Mouse (Mus musculus) forebrain, postnatal 0 days (tissue): ENCODE measurements around the gene Proser3. TPM values are rescaled to one million over a fixed set of nuclear protein-coding genes. Genes with fewer than 3 reads are reported as not detected.

Experiments
- ATAC-seq: fragments of 200-750 bp; cut with Nextera tagmentation; 2 replicates; pipeline ENCODE4 v1.8.0; 2017; ENCODE audit warnings: mild to moderate bottlenecking, moderate library complexity
- DNase-seq: peaks from one replicate; pipeline ENCODE4 v3.0.0-alpha.2; 2015
- H3K27ac ChIP-seq: fragments of 300-500 bp; sonication (generic); 2 replicates; pipeline ENCODE4 v1.5.1; 2014; ENCODE audit warnings: low read depth, mild to moderate bottlenecking, antibody characterized with exemption, low read length, moderate library complexity, mixed read lengths
- H3K27me3 ChIP-seq: fragments of 300-500 bp; sonication (generic); 2 replicates; pipeline ENCODE4 v1.6.1; 2014; ENCODE audit warnings: mild to moderate bottlenecking, low read length, mixed read lengths; ENCODE audit not compliant: insufficient read depth
- H3K36me3 ChIP-seq: fragments of 300-500 bp; sonication (generic); 2 replicates; pipeline ENCODE4 v1.6.1; 2014; ENCODE audit warnings: mild to moderate bottlenecking, moderate library complexity; ENCODE audit not compliant: insufficient read depth
- H3K4me1 ChIP-seq: fragments of 300-500 bp; sonication (generic); 2 replicates; pipeline ENCODE4 v1.6.1; 2014; ENCODE audit warnings: antibody characterized with exemption; ENCODE audit not compliant: insufficient read depth
- H3K4me2 ChIP-seq: fragments of 300-500 bp; sonication (generic); 2 replicates; pipeline ENCODE4 v1.6.1; 2014; ENCODE audit warnings: low read depth, mild to moderate bottlenecking, moderate library complexity
- H3K4me3 ChIP-seq: fragments of 300-500 bp; sonication (generic); 2 replicates; pipeline ENCODE4 v1.5.1; 2014; ENCODE audit warnings: low read depth, low read length, mixed read lengths
- H3K9ac ChIP-seq: fragments of 300-500 bp; sonication (generic); 2 replicates; pipeline ENCODE4 v1.6.1; 2014; ENCODE audit warnings: mild to moderate bottlenecking
- H3K9me3 ChIP-seq: fragments of 300-500 bp; sonication (generic); 2 replicates; pipeline ENCODE4 v1.6.1; 2016; ENCODE audit warnings: low read length
- CTCF ChIP-seq: sonication (generic); IDR thresholded peaks from 2 replicates; pipeline ENCODE4 v1.5.1; 2016; ENCODE audit warnings: antibody characterized with exemption, control low read depth, low read depth
- WGBS: fragments of 180-500 bp; shearing (Covaris S2); extraction: QIAGEN DNeasy Blood & Tissue Kit; methylation state at CpG from one replicate; pipeline ENCODE4 v1.1.7; 2014; 5-methylcytosine and 5-hydroxymethylcytosine counted together
- polyA plus RNA-seq: library from polyadenylated mRNA; unstranded; fragments of >200 nt; fragmentation: Nextera tagmentation; extraction: Ambion mirVana; gene quantifications from 2 replicates; pipeline ENCODE4 v1.2.1, GENCODE M21; 2015
- total RNA-seq: library from RNA; depleted of rRNA; stranded (reverse); fragments of >200 nt; gene quantifications from 2 replicates; pipeline ENCODE4 v1.2.3, GENCODE M21; 2014

Proser3 gene
- total and polyA plus RNA-seq, 2 experiments from 2014 or later = 3.8 to 9.0 TPM

- no peaks in the 10 kb centered on the region for H3K4me1 ChIP-seq
- DNase-seq (no peak), ATAC-seq (no peak)
- no peak overlapping the region for H3K9ac ChIP-seq
- TF ChIP-seq CTCF = no peak
- no peaks in the 10 kb centered on the region for H3K27me3 ChIP-seq
- no peak overlapping the region for H3K4me2 ChIP-seq
- H3K27ac ChIP-seq = no peak overlapping the region
- peaks cover 85% of the 10 kb centered on the region for H3K36me3 ChIP-seq
- WGBS = 31% methylated on average over 17 of the region's 17 CpGs
- H3K4me3 ChIP-seq = no peak overlapping the region
- no peaks in the 10 kb centered on the region for H3K9me3 ChIP-seq
These were observed 25.7 kb downstream of the Proser3 start for GRCm38 (mm10) chr7:30526399-30526798.

GRCm38 (mm10) chr7:30525954-30526353, 26.1 kb downstream of the Proser3 start:
- H3K4me3 ChIP-seq = no peak overlapping the region
- TF ChIP-seq CTCF = no peak
- no peak overlapping the region for H3K27ac ChIP-seq
- H3K4me1 ChIP-seq = no peaks in the 10 kb centered on the region
- no peak for DNase-seq
- H3K27me3 ChIP-seq = no peaks in the 10 kb centered on the region
- no peaks in the 10 kb centered on the region for H3K9me3 ChIP-seq
- ATAC-seq = no peak
- WGBS = 42% methylated on average over 10 of the region's 10 CpGs
- H3K9ac ChIP-seq = no peak overlapping the region
- no peak overlapping the region for H3K4me2 ChIP-seq
- peaks cover 81% of the 10 kb centered on the region for H3K36me3 ChIP-seq

GRCm38 (mm10) chr7:30524487-30524886, 27.6 kb downstream of the Proser3 start:
- no peak overlapping the region for H3K4me3 ChIP-seq
- TF ChIP-seq CTCF = no peak
- H3K36me3 ChIP-seq = peaks cover 68% of the 10 kb centered on the region
- no peaks in the 10 kb centered on the region for H3K9me3 ChIP-seq
- no peaks in the 10 kb centered on the region for H3K27me3 ChIP-seq
- H3K4me1 ChIP-seq = no peaks in the 10 kb centered on the region
- no peak overlapping the region for H3K9ac ChIP-seq
- 84% methylated on average over 6 of the region's 6 CpGs for WGBS
- DNase-seq (no peak), ATAC-seq (no peak)
- no peak overlapping the region for H3K4me2 ChIP-seq
- H3K27ac ChIP-seq = no peak overlapping the region

GRCm38 (mm10) chr7:30522871-30523270, 29.2 kb downstream of the Proser3 start:
- Histone ChIP-seq H3K9me3 (no peaks in the 10 kb centered on the region), H3K9ac (no peak overlapping the region), H3K27me3 (no peaks in the 10 kb centered on the region), H3K36me3 (peaks cover 52% of the 10 kb centered on the region), H3K4me3 (no peak overlapping the region), H3K4me2 (no peak overlapping the region), H3K4me1 (no peaks in the 10 kb centered on the region), H3K27ac (no peak overlapping the region)
- DNase-seq = no peak
- WGBS = 92% methylated on average over 10 of the region's 10 CpGs
- no peak for ATAC-seq
- TF ChIP-seq CTCF = no peak

- H3K27me3 ChIP-seq = no peaks in the 10 kb centered on the region
- no peak for TF ChIP-seq CTCF
- H3K36me3 ChIP-seq = peaks cover 31% of the 10 kb centered on the region
- no peak overlapping the region for H3K4me2 ChIP-seq
- no peaks in the 10 kb centered on the region for H3K9me3 ChIP-seq
- DNase-seq (peak; percentile 34), ATAC-seq (peak; percentile 27; the same call in 1 of the 2 replicates)
- H3K4me1 ChIP-seq = no peaks in the 10 kb centered on the region
- WGBS = 58% methylated on average over 5 of the region's 5 CpGs
- H3K4me3 ChIP-seq = no peak overlapping the region
- H3K9ac ChIP-seq = no peak overlapping the region
- peak overlapping the region; percentile 21; the same call in 1 of the 2 replicates for H3K27ac ChIP-seq
These were observed 31.2 kb downstream of the Proser3 start for GRCm38 (mm10) chr7:30520856-30521255.

- H3K9me3 ChIP-seq = no peaks in the 10 kb centered on the region
- 60% methylated on average over 4 of the region's 4 CpGs for WGBS
- DNase-seq = peak; percentile 33
- no peaks in the 10 kb centered on the region for H3K27me3 ChIP-seq
- TF ChIP-seq CTCF = no peak
- no peak overlapping the region for H3K4me2 ChIP-seq
- H3K9ac ChIP-seq = no peak overlapping the region
- no peak overlapping the region for H3K27ac ChIP-seq
- peak; percentile 30 for ATAC-seq
- H3K4me3 ChIP-seq = no peak overlapping the region
- no peaks in the 10 kb centered on the region for H3K4me1 ChIP-seq
- peaks cover 27% of the 10 kb centered on the region for H3K36me3 ChIP-seq
These were observed 31.7 kb downstream of the Proser3 start for GRCm38 (mm10) chr7:30520396-30520795.

- no peak for TF ChIP-seq CTCF
- ATAC-seq (no peak), DNase-seq (no peak)
- no peaks in the 10 kb centered on the region for H3K27me3 ChIP-seq
- H3K4me1 ChIP-seq = no peaks in the 10 kb centered on the region
- no peak overlapping the region for H3K9ac ChIP-seq
- WGBS = 46% methylated on average over 8 of the region's 8 CpGs
- peaks cover 8% of the 10 kb centered on the region for H3K36me3 ChIP-seq
- H3K9me3 ChIP-seq = no peaks in the 10 kb centered on the region
- H3K27ac ChIP-seq = no peak overlapping the region
- no peak overlapping the region for H3K4me2 ChIP-seq
- no peak overlapping the region for H3K4me3 ChIP-seq
These were observed 33.8 kb downstream of the Proser3 start for GRCm38 (mm10) chr7:30518325-30518724.
